Mouse (Mus musculus) ES-Bruce4 (cell line): Measurements from ENCODE around the gene Adcy9.

ENCODE experiments used
- CTCF ChIP-seq: IDR thresholded peaks from one replicate; pipeline ENCODE4 v1.8.1; 2011; ENCODE audit warnings: low read depth, low read length
- EP300 ChIP-seq: IDR thresholded peaks from 2 replicates; pipeline ENCODE4 v1.6.1; 2011; ENCODE audit warnings: low read depth, low read length; ENCODE audit not compliant: insufficient read depth
- POLR2A ChIP-seq: IDR thresholded peaks from one replicate; pipeline ENCODE4 v1.8.1; 2011; ENCODE audit warnings: low read length; ENCODE audit not compliant: insufficient read depth

- TF ChIP-seq EP300, result no peak
- no peak for TF ChIP-seq POLR2A
- no peak for TF ChIP-seq CTCF
Measured at GRCm38 (mm10) chr16:4265351-4265750, 154.9 kb downstream of the Adcy9 start.
